Mouse (Mus musculus) hindbrain, embryonic 16.5 days (tissue): Measurements from ENCODE around the gene Ndel1. TPM values are rescaled to one million over a fixed set of nuclear protein-coding genes. Genes with fewer than 3 reads are reported as not detected.

ENCODE experiments used
- ATAC-seq: fragments of 200-750 bp; cut with Nextera tagmentation; 2 replicates; pipeline ENCODE4 v1.8.0; 2017; ENCODE audit warnings: moderate TSS enrichment, moderate library complexity
- H3K27ac ChIP-seq: fragments of 300-500 bp; sonication (generic); 2 replicates; pipeline ENCODE4 v1.5.1; 2014; ENCODE audit warnings: low read depth, mild to moderate bottlenecking, control low read depth, low read length, moderate library complexity
- H3K27me3 ChIP-seq: fragments of 300-500 bp; sonication (generic); replicated peaks from 2 replicates; pipeline ENCODE4 v1.6.1; 2014; ENCODE audit warnings: low read length; ENCODE audit not compliant: control insufficient read depth, insufficient read depth
- H3K36me3 ChIP-seq: fragments of 300-500 bp; sonication (generic); 2 replicates; pipeline ENCODE4 v1.6.1; 2014; ENCODE audit warnings: mild to moderate bottlenecking, low read length, moderate library complexity, mixed read lengths; ENCODE audit not compliant: control insufficient read depth, insufficient read depth
- H3K4me1 ChIP-seq: fragments of 300-500 bp; sonication (generic); 2 replicates; pipeline ENCODE4 v1.6.1; 2014; ENCODE audit warnings: low read depth, low read length; ENCODE audit not compliant: control insufficient read depth, insufficient read depth
- H3K4me2 ChIP-seq: fragments of 300-500 bp; sonication (generic); 2 replicates; pipeline ENCODE4 v1.6.1; 2014; ENCODE audit warnings: mild to moderate bottlenecking, low read length, control low read depth, moderate library complexity
- H3K4me3 ChIP-seq: fragments of 300-500 bp; sonication (generic); 2 replicates; pipeline ENCODE4 v1.5.1; 2014; ENCODE audit warnings: mild to moderate bottlenecking, low read length, control low read depth, moderate library complexity
- H3K9ac ChIP-seq: fragments of 300-500 bp; sonication (generic); 2 replicates; pipeline ENCODE4 v1.6.1; 2014; ENCODE audit warnings: low read depth, mild to moderate bottlenecking, control low read depth, low read length, moderate library complexity
- H3K9me3 ChIP-seq: fragments of 300-500 bp; sonication (generic); 2 replicates; pipeline ENCODE4 v1.6.1; 2014; ENCODE audit warnings: mild to moderate bottlenecking, low read length, moderate library complexity; ENCODE audit not compliant: control insufficient read depth
- WGBS: fragments of 180-500 bp; shearing (Covaris S2); extraction: QIAGEN DNeasy Blood & Tissue Kit; methylation state at CpG from one replicate; pipeline ENCODE4 v1.1.7; 2014; 5-methylcytosine and 5-hydroxymethylcytosine counted together
- polyA plus RNA-seq: library from polyadenylated mRNA; unstranded; fragments of >200 nt; fragmentation: Nextera tagmentation; extraction: Ambion mirVana; gene quantifications from 2 replicates; pipeline ENCODE4 v1.2.1, GENCODE M21; 2015

Ndel1 gene
- polyA plus RNA-seq, 1 experiment from 2014 or later, result 112 TPM

GRCm38 (mm10) chr11:68904375-68905137 is 32.9 kb upstream of the Ndel1 start:
- Histone ChIP-seq H3K9me3 (no peaks in the 10 kb centered on the region), H3K4me3 (no peak overlapping the region)

GRCm38 (mm10) chr11:68903775-68904174 is 32.1 kb upstream of the Ndel1 start:
- Histone ChIP-seq H3K9ac (no peak overlapping the region), H3K36me3 (peaks cover 31% of the 10 kb centered on the region), H3K4me3 (no peak overlapping the region), H3K4me1 (peaks cover 11% of the 10 kb centered on the region), H3K27ac (no peak overlapping the region), H3K4me2 (no peak overlapping the region), H3K27me3 (peaks cover 3% of the 10 kb centered on the region; the same call in 1 of the 2 replicates), H3K9me3 (no peaks in the 10 kb centered on the region)
- no peak for ATAC-seq
- 95% methylated on average over 2 of the region's 2 CpGs for WGBS

More at GRCm38 (mm10) chr11:68904375-68905137, 32.9 kb upstream of the Ndel1 start:
- Histone ChIP-seq H3K27me3 (peaks cover 3% of the 10 kb centered on the region; the same call in 1 of the 2 replicates), H3K9ac (no peak overlapping the region), H3K36me3 (peaks cover 31% of the 10 kb centered on the region), H3K4me1 (peaks cover 11% of the 10 kb centered on the region), H3K27ac (peak overlapping the region; percentile 29; the same call in 1 of the 2 replicates), H3K4me2 (no peak overlapping the region)
- ATAC-seq, result no peak
- 82% methylated on average over 8 of the region's 8 CpGs for WGBS

DNA sequence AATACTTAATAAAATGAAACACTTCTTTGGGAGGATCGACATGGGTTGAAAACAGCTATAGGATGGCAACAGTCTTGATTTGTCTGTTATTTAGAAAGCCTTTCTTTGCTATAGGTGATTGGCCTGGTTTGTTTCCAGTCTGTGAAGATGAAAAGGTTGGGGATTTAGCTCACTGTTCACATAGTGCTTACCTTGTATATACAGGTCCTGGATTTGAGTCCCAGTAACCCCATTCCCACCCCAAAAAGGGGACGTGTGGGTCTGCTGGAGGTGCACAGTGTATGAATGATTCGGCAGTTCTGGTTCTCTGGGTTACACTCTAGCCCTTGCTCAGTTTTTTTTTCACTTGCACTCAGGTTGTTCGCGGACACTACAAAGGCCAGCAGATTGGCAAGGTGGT is 31.2 kb upstream of the Ndel1 start:
- peak overlapping the region; percentile 90; the same call in 1 of the 2 replicates for H3K9ac ChIP-seq
- H3K27me3 ChIP-seq, result peaks cover 3% of the 10 kb centered on the region; the same call in 1 of the 2 replicates
- peak overlapping the region; percentile 78 for H3K4me2 ChIP-seq
- no peaks in the 10 kb centered on the region for H3K9me3 ChIP-seq
- H3K4me3 ChIP-seq, result peak overlapping the region; percentile 86
- H3K4me1 ChIP-seq, result peaks cover 11% of the 10 kb centered on the region
- WGBS, result 88% methylated on average over 5 of the region's 5 CpGs
- no peak for ATAC-seq
- peaks cover 31% of the 10 kb centered on the region for H3K36me3 ChIP-seq
- no peak overlapping the region for H3K27ac ChIP-seq

- Histone ChIP-seq H3K9me3 (no peaks in the 10 kb centered on the region), H3K4me2 (peak overlapping the region; percentile 78), H3K27me3 (peaks cover 3% of the 10 kb centered on the region; the same call in 1 of the 2 replicates), H3K27ac (no peak overlapping the region), H3K36me3 (peaks cover 31% of the 10 kb centered on the region), H3K9ac (peak overlapping the region; percentile 90), H3K4me1 (peaks cover 11% of the 10 kb centered on the region), H3K4me3 (peak overlapping the region; percentile 86)
- whole genome bisulfite sequencing, result 7% methylated on average over 11 of the region's 11 CpGs
- no peak for ATAC-seq
Measured at GRCm38 (mm10) chr11:68902367-68902766, 30.7 kb upstream of the Ndel1 start.

- under 1% methylated on average over 9 of the region's 10 CpGs for WGBS
- no peak for ATAC-seq
- Histone ChIP-seq H3K9me3 (no peaks in the 10 kb centered on the region), H3K4me2 (peak overlapping the region; percentile 78), H3K9ac (peak overlapping the region; percentile 90), H3K4me1 (peaks cover 11% of the 10 kb centered on the region), H3K27ac (peak overlapping the region; percentile 91), H3K27me3 (peaks cover 3% of the 10 kb centered on the region; the same call in 1 of the 2 replicates), H3K4me3 (peak overlapping the region; percentile 86), H3K36me3 (peaks cover 29% of the 10 kb centered on the region)
Measured at GRCm38 (mm10) chr11:68902047-68902364, 30.3 kb upstream of the Ndel1 start.

DNA sequence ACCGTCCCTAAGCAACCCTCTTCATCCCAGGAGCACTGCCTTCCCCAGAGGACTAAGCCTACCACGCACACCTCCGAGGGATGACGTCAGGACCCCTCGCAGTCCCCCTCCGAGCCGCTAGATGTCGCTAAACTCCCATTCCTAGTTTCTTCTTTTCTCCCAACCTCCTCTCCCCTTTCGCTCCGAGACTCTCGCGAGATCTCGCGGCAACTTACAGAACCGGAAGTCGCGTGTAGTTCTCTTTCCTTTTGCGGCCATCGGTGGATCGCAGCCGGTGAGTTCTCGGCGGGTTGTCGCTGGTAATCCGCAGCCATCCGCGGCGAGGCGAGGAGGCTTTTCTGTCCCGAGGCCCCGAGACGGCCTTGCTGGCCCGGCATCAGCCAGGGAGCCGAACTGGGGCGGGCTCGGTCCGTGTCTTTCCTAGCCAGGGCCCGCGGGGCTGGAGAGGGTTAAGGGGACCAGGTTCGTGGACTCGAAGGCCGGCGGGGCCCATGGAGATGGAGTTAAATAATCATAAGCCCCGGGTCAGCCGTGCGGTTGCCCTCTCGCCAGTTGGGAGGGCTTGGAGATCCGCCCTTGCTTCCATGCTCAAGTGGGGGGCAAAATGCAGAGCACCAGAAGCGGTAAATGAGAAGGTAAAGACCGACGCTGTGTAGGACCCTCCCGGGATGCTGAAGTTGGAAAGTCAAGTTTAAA is 29.8 kb upstream of the Ndel1 start, which contains the start of gene Rpl26:
Gene Rpl26, plus strand, starts transcription at position 233 of the 696 bp plus-strand sequence.
- peaks cover 27% of the 10 kb centered on the region for H3K36me3 ChIP-seq
- peak within 1 kb of the TSS; percentile 91 for H3K27ac ChIP-seq
- H3K27me3 ChIP-seq, result peaks cover 3% of the 10 kb centered on the region; the same call in 1 of the 2 replicates
- peak within 1 kb of the TSS; percentile 90 for H3K9ac ChIP-seq
- no peaks in the 10 kb centered on the region for H3K9me3 ChIP-seq
- peak within 1 kb of the TSS; percentile 86 for H3K4me3 ChIP-seq
- ATAC-seq, result peak; percentile 90
- H3K4me1 ChIP-seq, result peaks cover 11% of the 10 kb centered on the region
- WGBS, result under 1% methylated on average over 52 of the region's 52 CpGs
- H3K4me2 ChIP-seq, result peak within 1 kb of the TSS; percentile 78

DNA sequence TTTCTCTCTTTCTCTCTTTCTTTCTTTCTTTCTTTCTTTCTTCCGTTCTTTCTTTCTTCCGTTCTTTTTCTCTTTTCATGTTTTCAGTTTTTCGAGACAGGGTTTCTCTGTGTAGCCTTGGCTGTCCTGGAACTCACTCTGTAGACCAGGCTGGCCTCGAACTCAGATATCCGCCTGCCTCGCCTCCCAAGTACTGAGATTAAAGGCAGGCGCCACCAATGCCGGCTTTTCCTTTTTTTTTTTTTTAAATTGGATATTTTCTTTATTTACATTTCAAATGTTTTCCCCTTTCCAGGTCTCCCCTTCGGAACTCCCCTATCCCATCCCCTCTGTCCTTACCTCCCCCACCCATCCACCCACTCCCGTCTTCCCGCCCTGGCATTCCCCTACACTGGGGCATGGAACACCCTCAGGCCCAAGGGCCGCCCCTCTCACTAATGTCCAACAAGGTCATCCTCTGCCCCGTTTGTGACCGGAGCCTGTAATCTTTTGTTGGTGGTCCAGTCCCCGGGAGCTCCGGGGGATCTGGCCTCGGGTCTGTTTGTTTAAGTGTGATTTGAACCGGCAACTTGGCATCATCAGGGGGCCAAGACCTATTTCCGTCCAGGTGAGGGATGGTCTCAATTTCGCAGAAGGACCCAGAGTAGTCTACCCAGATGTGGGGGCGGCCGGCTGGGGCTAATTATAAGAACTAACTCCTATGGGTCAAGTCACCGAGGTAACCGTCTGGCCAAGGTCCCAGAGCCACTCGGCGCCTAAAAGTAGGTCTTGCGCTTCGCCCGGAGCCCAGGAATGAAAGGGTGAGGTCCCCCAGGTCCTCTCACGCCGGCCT is 29.1 kb upstream of the Ndel1 start:
- Histone ChIP-seq H3K4me1 (peaks cover 11% of the 10 kb centered on the region), H3K36me3 (peaks cover 21% of the 10 kb centered on the region), H3K9ac (peak overlapping the region; percentile 44), H3K27ac (no peak overlapping the region), H3K9me3 (no peaks in the 10 kb centered on the region), H3K4me3 (peak overlapping the region; percentile 86), H3K27me3 (peaks cover 3% of the 10 kb centered on the region; the same call in 1 of the 2 replicates), H3K4me2 (peak overlapping the region; percentile 68)
- WGBS, result 28% methylated on average over 31 of the region's 31 CpGs
- ATAC-seq, result 0 out of 2 replicates have a peak, but pooled peaks have one; percentile 12

- 91% methylated on average over 8 of the region's 8 CpGs for WGBS
- Histone ChIP-seq H3K36me3 (peaks cover 15% of the 10 kb centered on the region), H3K4me3 (no peak overlapping the region), H3K4me2 (no peak overlapping the region), H3K27me3 (peaks cover 3% of the 10 kb centered on the region; the same call in 1 of the 2 replicates), H3K9ac (no peak overlapping the region), H3K9me3 (no peaks in the 10 kb centered on the region), H3K27ac (no peak overlapping the region), H3K4me1 (peaks cover 11% of the 10 kb centered on the region)
- no peak for ATAC-seq
Measured at GRCm38 (mm10) chr11:68899815-68900214, 28.2 kb upstream of the Ndel1 start.
